Mouse (Mus musculus) stomach, embryonic 15.5 days (tissue): Measurements from ENCODE around the gene Magohb. TPM values are rescaled to one million over a fixed set of nuclear protein-coding genes. Genes with fewer than 3 reads are reported as not detected.
"Not testable (repeated sequence)": the region's sequence is repeated elsewhere in the genome, so short reads cannot be mapped to it uniquely, and the experiment has no call there.

ENCODE experiments used
- ATAC-seq: fragments of 200-750 bp; cut with Nextera tagmentation; 2 replicates; pipeline ENCODE4 v1.8.0; 2017; ENCODE audit warnings: low read depth, moderate number of reproducible peaks, moderate TSS enrichment; ENCODE audit not compliant: insufficient read depth, low FRiP score
- H3K27ac ChIP-seq: fragments of 300-500 bp; sonication (generic); 2 replicates; pipeline ENCODE4 v1.5.1; 2015; ENCODE audit warnings: mild to moderate bottlenecking, inconsistent platforms
- H3K27me3 ChIP-seq: fragments of 300-500 bp; sonication (generic); replicated peaks from 2 replicates; pipeline ENCODE4 v1.6.1; 2015; ENCODE audit warnings: inconsistent platforms
- H3K36me3 ChIP-seq: fragments of 300-500 bp; sonication (generic); 2 replicates; pipeline ENCODE4 v1.6.1; 2015; ENCODE audit warnings: inconsistent platforms
- H3K4me1 ChIP-seq: fragments of 300-500 bp; sonication (generic); 2 replicates; pipeline ENCODE4 v1.6.1; 2015; ENCODE audit warnings: inconsistent platforms
- H3K4me2 ChIP-seq: fragments of 300-500 bp; sonication (generic); 2 replicates; pipeline ENCODE4 v1.6.1; 2015; ENCODE audit warnings: mild to moderate bottlenecking, inconsistent platforms
- H3K4me3 ChIP-seq: fragments of 300-500 bp; sonication (generic); replicated peaks from 2 replicates; pipeline ENCODE4 v1.5.1; 2015; ENCODE audit warnings: inconsistent platforms
- H3K9ac ChIP-seq: fragments of 300-500 bp; sonication (generic); 2 replicates; pipeline ENCODE4 v1.6.1; 2015; ENCODE audit warnings: inconsistent platforms
- H3K9me3 ChIP-seq: fragments of 300-500 bp; sonication (generic); 2 replicates; pipeline ENCODE4 v1.6.1; 2016; ENCODE audit warnings: inconsistent platforms
- WGBS: fragments of 180-500 bp; shearing (Covaris S2); methylation state at CpG from one replicate; pipeline ENCODE4 v1.1.7; 2015; 5-methylcytosine and 5-hydroxymethylcytosine counted together
- polyA plus RNA-seq: library from polyadenylated mRNA; unstranded; fragments of >200 nt; fragmentation: Nextera tagmentation; extraction: Ambion mirVana; gene quantifications from 2 replicates; pipeline ENCODE4 v1.2.1, GENCODE M21; 2015

Magohb gene
- polyA plus RNA-seq, 1 experiment from 2014 or later, result 60.2 TPM

DNA sequence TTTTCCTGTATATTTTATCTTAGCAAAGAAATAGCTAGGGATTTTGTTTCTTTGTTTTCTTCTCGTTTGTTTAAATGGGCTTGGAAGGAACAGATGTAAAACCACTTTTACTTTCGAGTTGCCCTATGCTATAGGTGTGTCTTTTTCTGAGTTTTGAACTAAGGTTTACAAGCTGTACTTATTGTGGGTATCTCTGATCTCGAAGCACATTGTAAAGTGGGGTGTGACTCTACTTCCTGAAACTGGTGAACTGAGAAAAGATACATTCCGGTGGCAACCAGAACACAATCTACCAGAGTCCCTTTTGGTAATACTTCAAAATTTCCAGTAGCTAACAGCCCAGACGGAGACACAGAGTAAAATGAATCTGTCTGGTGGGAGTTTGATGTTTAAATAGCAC is 872 bp upstream of the Magohb start:
- no peaks in the 10 kb centered on the region for H3K36me3 ChIP-seq
- H3K4me2 ChIP-seq, result no peak overlapping the region
- no peaks in the 10 kb centered on the region for H3K9me3 ChIP-seq
- H3K27ac ChIP-seq, result peak overlapping the region; percentile 55
- H3K9ac ChIP-seq, result no peak overlapping the region
- ATAC-seq, result no peak
- H3K27me3 ChIP-seq, result no peaks in the 10 kb centered on the region
- peaks cover 7% of the 10 kb centered on the region; the same call in 1 of the 2 replicates for H3K4me1 ChIP-seq
- WGBS, result 71% methylated on average over 5 of the region's 5 CpGs
- H3K4me3 ChIP-seq, result no peak overlapping the region

DNA sequence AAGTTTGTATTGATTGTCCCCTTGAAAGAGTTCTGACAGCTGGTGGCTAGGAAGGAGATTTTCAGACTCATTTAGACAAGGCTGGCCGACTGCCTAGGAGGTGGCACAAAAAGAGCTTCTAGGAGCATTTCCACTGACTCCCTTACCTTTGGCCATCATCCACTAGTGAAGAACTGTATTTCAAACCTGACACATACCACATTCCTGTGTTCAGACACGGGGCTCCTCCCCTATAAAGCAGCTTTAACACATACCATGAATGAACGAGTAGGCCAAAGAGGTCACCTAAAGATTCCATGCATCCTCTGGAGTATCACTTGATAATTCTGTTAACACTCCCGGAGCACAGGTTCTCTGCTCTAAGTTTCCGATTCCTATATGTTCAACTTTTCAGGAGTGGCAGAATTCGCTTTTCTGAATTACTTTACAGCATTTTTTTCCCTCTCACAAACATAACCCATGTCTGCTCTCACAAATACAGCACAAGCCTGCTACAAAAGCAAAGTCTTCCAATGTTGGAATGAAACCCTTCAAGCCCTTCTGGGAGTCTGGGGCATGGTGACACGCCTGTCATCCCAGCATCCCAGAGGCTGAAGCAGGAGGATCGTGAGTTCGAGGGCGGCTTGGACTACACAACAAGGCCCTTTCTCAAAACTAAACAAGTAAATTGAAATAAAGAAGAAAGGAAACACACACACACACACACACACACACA is 611 bp downstream of the Magohb start:
- H3K9me3 ChIP-seq, result no peaks in the 10 kb centered on the region
- WGBS, result 14% methylated on average over 10 of the region's 10 CpGs
- H3K4me3 ChIP-seq, result peak overlapping the region; percentile 75
- no peak for ATAC-seq
- no peaks in the 10 kb centered on the region for H3K27me3 ChIP-seq
- peak overlapping the region; percentile 56; the same call in 1 of the 2 replicates for H3K9ac ChIP-seq
- H3K4me1 ChIP-seq, result peaks cover 7% of the 10 kb centered on the region; the same call in 1 of the 2 replicates
- peak overlapping the region; percentile 61 for H3K4me2 ChIP-seq
- peak overlapping the region; percentile 63 for H3K27ac ChIP-seq
- no peaks in the 10 kb centered on the region for H3K36me3 ChIP-seq

DNA sequence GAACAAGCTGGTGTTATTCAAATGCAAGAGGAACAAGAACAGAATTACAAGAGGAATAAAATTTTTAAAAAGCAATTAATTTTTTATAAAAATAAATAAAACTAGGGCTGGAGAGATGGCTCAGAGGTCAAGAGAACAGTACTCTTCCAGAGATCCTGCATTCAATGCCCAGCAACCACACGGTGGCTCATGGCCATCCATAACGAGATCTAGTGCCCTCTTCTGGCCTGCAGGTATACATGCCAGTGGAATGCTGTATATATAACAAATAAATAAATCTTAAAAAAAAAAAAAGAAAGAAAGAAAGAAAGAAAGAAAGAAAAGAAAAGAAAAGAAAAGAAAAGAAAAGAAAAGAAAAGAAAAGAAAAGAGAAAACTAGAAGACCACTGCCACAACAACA is 2.6 kb downstream of the Magohb start:
- no peak for ATAC-seq
- H3K4me2 ChIP-seq, result no peak overlapping the region
- H3K9me3 ChIP-seq, result no peaks in the 10 kb centered on the region
- H3K36me3 ChIP-seq, result no peaks in the 10 kb centered on the region
- H3K4me3 ChIP-seq, result no peak overlapping the region
- 20% methylated on average over 2 of the region's 2 CpGs for WGBS
- H3K4me1 ChIP-seq, result peaks cover 7% of the 10 kb centered on the region; the same call in 1 of the 2 replicates
- H3K9ac ChIP-seq, result no peak overlapping the region
- H3K27ac ChIP-seq, result no peak overlapping the region
- no peaks in the 10 kb centered on the region for H3K27me3 ChIP-seq

DNA sequence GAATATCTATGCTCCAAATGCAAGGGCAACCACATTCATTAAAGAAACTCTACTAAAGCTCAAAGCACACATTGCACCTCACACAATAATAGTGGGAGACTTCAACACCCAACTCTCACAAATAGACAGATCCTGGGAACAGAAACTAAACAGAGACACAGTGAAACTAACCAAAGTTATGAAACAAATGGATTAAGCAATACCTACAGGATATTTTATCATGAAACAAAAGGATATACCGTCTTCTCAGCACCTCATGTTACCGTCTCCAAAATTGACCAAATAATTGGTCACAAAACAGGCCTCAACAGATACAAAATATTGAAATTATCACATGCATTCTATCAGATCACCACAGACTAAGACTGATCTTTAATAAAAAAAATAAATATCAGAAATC is 14.9 kb downstream of the Magohb start:
- H3K27me3 ChIP-seq, H3K4me1 ChIP-seq, H3K27ac ChIP-seq, H3K9me3 ChIP-seq, H3K4me3 ChIP-seq, H3K9ac ChIP-seq, ATAC-seq, H3K4me2 ChIP-seq, H3K36me3 ChIP-seq: not testable (repeated sequence)
- 86% methylated on average over 2 of the region's 2 CpGs for WGBS

DNA sequence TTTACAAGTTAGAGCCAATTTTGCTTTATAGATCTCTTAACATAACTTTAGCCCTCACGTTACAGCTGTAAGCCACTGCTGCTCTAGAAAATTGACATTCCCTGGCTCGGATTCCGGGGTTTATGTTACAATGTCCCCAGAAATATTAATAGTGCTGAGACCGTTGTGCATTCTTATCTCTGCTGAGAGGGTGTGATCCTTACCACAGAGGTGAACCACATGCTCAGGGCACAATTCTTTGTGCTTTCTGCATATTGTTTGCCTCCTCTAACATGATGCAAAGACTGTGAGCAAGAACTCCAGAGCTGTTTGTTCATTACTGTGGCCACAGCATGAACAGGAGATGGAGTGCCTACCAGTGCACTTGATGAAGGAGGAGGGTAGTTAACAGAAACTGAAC is 16.4 kb downstream of the Magohb start:
- H3K27ac ChIP-seq, result no peak overlapping the region

DNA sequence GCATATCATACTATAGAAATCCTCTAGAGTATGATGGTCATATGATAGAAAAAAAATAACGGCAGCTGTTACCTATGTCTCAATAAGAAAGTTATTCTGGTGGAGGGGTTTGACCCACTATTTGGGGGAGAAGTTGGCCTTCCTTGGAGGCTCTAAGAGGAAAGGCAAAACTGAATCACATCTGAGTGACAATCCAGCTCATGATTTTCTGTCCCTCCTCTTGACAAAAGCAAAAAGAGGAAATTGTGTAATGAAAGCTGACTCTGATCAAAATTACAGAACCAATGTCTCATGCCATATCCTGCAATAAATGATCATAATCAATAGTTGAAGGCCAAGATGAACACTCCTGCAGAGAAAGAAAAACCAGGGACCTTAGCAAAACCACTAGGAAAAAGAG is 20.7 kb downstream of the Magohb start:
- Histone ChIP-seq H3K27me3 (no peaks in the 10 kb centered on the region), H3K36me3 (no peaks in the 10 kb centered on the region), H3K4me3 (no peak overlapping the region), H3K4me1 (no peaks in the 10 kb centered on the region), H3K9ac (no peak overlapping the region), H3K27ac (no peak overlapping the region), H3K9me3 (no peaks in the 10 kb centered on the region), H3K4me2 (no peak overlapping the region)
- WGBS, result 89% methylated on average over 1 of the region's 1 CpGs
- no peak for ATAC-seq

More for the DNA sequence above, 16.4 kb downstream of the Magohb start:
- Histone ChIP-seq H3K4me1 (no peaks in the 10 kb centered on the region), H3K9me3 (no peaks in the 10 kb centered on the region), H3K36me3 (no peaks in the 10 kb centered on the region), H3K27me3 (no peaks in the 10 kb centered on the region), H3K9ac (no peak overlapping the region), H3K4me2 (no peak overlapping the region), H3K4me3 (no peak overlapping the region)
- WGBS, result 75% methylated on average over 4 of the region's 4 CpGs
- ATAC-seq, result no peak

DNA sequence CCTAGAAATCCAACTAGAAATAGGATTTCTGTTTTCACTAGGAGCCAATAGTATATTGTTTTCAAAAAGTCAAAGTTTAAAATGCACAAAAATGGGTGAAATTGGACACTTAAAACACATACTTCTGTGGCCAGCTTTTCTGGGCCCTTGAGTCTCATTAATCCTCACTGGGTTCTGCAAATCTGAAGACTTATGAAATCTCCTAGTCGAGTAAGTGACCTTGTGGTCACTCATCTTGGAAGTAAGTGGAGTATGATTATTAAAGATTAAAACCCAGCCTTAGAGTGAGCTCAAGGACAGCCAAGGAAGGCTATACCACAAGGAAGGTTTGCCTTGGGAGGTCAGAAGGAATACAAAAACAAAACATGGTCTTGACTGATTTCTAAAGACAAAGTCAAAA is 22.7 kb downstream of the Magohb start:
- H3K9ac ChIP-seq, result no peak overlapping the region
- no peak overlapping the region for H3K27ac ChIP-seq
- H3K4me1 ChIP-seq, result no peaks in the 10 kb centered on the region
- H3K27me3 ChIP-seq, result no peaks in the 10 kb centered on the region
- H3K36me3 ChIP-seq, result no peaks in the 10 kb centered on the region
- H3K4me2 ChIP-seq, result no peak overlapping the region
- no peak for ATAC-seq
- WGBS, result 42% methylated on average over 1 of the region's 1 CpGs
- H3K9me3 ChIP-seq, result no peaks in the 10 kb centered on the region
- no peak overlapping the region for H3K4me3 ChIP-seq

DNA sequence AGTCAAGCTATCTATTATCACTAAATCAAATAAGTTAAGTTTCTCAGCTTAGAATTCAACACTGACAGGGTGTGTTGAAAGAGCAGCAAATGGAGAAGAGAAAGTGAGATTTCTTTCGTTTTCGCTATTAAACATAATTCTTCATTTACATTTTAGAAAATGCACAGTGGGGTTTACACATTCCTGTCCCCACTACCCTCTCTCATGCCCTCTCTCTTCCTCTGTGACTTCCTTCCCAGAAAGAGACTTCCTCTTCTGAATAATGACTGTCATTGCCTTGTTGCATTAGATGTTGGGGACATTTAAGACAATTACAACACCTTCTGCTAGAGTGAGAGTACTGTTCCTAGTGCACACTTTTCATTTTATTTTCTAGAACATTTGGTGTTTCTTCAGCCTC is 23.4 kb downstream of the Magohb start:
- WGBS, result 91% methylated on average over 2 of the region's 2 CpGs
- Histone ChIP-seq H3K36me3 (no peaks in the 10 kb centered on the region), H3K9ac (no peak overlapping the region), H3K9me3 (no peaks in the 10 kb centered on the region), H3K4me1 (no peaks in the 10 kb centered on the region), H3K4me3 (no peak overlapping the region), H3K27me3 (no peaks in the 10 kb centered on the region), H3K4me2 (no peak overlapping the region), H3K27ac (no peak overlapping the region)
- ATAC-seq, result no peak

DNA sequence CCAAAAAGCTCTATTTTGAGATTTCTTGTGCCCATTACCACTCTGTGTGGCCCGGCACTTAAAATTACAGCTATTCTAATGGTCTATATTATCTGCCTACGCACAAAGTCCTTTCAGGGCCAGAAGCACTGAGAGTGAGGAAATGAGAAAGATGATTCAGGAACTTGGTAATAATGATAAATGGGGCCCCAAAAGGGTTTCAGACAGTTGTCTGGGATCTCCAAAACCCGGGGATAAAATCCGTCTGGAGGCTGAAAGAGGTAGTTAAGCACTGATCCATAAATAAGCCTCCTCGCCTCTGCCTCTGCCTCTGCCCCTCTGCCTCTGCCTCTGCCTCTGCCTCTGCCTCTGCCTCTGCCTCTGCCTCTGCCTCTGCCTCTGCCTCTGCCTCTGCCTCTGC is 28.9 kb downstream of the Magohb start:
- Histone ChIP-seq H3K4me2 (no peak overlapping the region), H3K4me1 (no peaks in the 10 kb centered on the region), H3K36me3 (no peaks in the 10 kb centered on the region), H3K27me3 (no peaks in the 10 kb centered on the region), H3K9me3 (no peaks in the 10 kb centered on the region), H3K4me3 (no peak overlapping the region), H3K9ac (no peak overlapping the region), H3K27ac (no peak overlapping the region)
- ATAC-seq, result no peak
- 80% methylated on average over 5 of the region's 5 CpGs for WGBS

DNA sequence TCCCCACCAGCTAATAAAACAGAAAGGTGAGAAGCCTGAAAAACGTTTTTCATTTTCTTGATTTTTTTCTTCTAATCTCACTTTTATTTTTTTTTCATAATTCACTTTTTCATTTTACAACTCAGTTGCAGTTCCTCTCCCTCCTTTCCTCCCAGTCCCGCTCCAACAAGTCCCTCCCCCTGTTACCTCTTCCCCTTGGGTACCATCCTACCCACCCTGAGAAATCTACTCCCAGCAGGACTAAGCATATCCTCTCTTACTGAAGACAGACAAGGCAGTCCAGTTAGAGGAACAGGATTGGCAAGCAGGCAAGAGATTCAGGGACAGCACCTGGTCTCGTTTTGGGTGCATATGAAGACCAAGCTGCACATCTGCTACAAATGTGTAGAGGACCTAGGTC is 30.3 kb downstream of the Magohb start:
- Histone ChIP-seq H3K4me3 (no peak overlapping the region), H3K27ac (no peak overlapping the region), H3K9me3 (no peaks in the 10 kb centered on the region), H3K4me2 (no peak overlapping the region), H3K27me3 (no peaks in the 10 kb centered on the region), H3K36me3 (no peaks in the 10 kb centered on the region), H3K9ac (no peak overlapping the region), H3K4me1 (no peaks in the 10 kb centered on the region)
- no peak for ATAC-seq
- 57% methylated on average over 3 of the region's 3 CpGs for WGBS

DNA sequence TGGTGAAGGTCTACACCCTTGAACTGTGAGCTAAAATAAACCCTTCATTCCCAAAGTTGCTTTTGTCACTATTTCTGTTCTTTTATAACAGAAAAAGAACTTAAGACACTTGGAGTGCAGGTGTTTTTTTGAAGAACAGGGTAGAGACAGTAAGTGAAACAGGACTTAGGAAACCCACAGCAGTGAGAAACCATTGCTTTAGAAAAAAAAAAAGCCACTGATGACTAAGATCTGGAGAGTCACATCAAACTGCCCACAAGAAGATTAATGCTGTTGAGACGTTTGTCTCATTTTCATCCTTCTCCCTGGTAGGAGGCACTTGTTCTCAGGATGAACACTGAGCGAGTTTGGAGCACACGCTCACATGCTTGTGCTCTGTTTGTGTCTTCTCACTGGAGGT is 31.0 kb downstream of the Magohb start:
- ATAC-seq, result no peak
- Histone ChIP-seq H3K27ac (no peak overlapping the region), H3K36me3 (no peaks in the 10 kb centered on the region), H3K4me2 (no peak overlapping the region), H3K4me3 (no peak overlapping the region), H3K27me3 (no peaks in the 10 kb centered on the region), H3K9me3 (no peaks in the 10 kb centered on the region), H3K4me1 (no peaks in the 10 kb centered on the region), H3K9ac (no peak overlapping the region)
- WGBS, result 75% methylated on average over 3 of the region's 3 CpGs

DNA sequence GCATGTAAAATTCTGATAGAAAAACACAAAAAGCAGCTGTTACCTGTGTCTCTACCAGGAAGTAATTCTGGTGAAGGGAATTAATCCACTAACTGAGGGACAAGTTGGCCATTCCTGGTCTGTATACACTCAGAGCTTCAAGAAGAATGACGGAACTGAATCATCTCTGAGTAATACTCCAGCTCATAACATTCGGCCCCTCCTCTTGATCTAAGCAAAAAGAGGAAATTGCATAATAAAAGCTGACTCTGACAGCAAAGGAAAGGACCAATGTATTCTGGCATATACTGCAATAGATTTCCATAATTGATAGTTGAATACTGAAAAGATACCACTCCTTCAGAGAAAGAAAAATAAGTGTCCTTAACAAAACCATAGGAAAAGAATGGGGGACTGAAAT is 45.8 kb downstream of the Magohb start, which contains the start of gene Klra2:
Klra2 (minus strand) TSS at position 157 of the 400 bp plus-strand sequence.
- Histone ChIP-seq H3K4me1 (no peaks in the 10 kb centered on the region), H3K27me3 (no peaks in the 10 kb centered on the region), H3K4me3 (no peak within 1 kb of the TSS), H3K27ac (no peak within 1 kb of the TSS), H3K9ac (no peak within 1 kb of the TSS), H3K36me3 (no peaks in the 10 kb centered on the region), H3K4me2 (no peak within 1 kb of the TSS), H3K9me3 (no peaks in the 10 kb centered on the region)
- ATAC-seq, result no peak
- 83% methylated on average over 2 of the region's 2 CpGs for WGBS

DNA sequence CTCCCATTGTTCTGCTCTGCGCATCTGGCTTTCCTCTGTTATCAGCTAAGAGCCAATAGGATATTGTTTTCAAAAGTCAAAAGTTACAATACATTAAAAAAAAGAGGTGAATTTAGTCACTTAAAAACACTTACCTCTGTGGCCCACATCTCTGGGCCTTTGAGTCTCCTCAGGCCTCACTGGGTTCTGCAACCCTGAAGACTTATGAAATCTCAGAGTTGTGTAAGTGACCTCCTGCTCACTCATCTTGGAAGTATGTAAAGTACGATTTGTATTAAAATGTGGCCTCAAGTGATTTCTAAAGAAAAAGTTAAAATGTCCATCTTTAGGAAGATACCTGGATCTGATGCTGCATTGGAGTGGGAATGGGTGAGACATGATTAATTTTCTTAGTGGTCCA is 48.0 kb downstream of the Magohb start:
- Histone ChIP-seq H3K9ac (no peak overlapping the region), H3K4me2 (no peak overlapping the region), H3K27ac (no peak overlapping the region), H3K27me3 (no peaks in the 10 kb centered on the region), H3K4me3 (no peak overlapping the region), H3K4me1 (no peaks in the 10 kb centered on the region), H3K9me3 (no peaks in the 10 kb centered on the region), H3K36me3 (no peaks in the 10 kb centered on the region)
- WGBS, result 77% methylated on average over 2 of the region's 2 CpGs
- no peak for ATAC-seq
